ENCODE assay signal across 34 mouse cellular contexts in genomic region chr3:92373613-92374012, GRCm38 (mm10). TPM values are rescaled to one million over a fixed set of nuclear protein-coding genes. Genes with fewer than 3 reads are reported as not detected.
"Had no signal": no experiment of that assay in that cellular context is flagged by ENCODE, and none has a peak within 500 bp of the region (broad histone marks: within the 10 kb centered on the region; RNA-seq: fewer than 3 reads in every experiment).

No protein-coding gene starts in this region.

- H3K27ac ChIP-seq: embryonic facial prominence, embryonic 10.5 days; embryonic facial prominence, embryonic 12.5 days; embryonic facial prominence, embryonic 13.5 days; embryonic facial prominence, embryonic 15.5 days; forebrain, embryonic 10.5 days; forebrain, embryonic 12.5 days; forebrain, embryonic 13.5 days; forebrain, embryonic 15.5 days; gastrocnemius, adult 2 months; heart, adult 2 months; heart, embryonic 10.5 days had no signal

- DNase-seq: cerebellum, adult 9-11 months; cerebellum, postnatal 10 days; cerebellum, postnatal 14 days; cerebellum, postnatal 25 days; cerebellum, postnatal 36 days; embryo, embryonic 11 days; forebrain, postnatal 0 days; gastrocnemius, adult 2 months; gastrocnemius, postnatal 10 days; gastrocnemius, postnatal 14 days; gastrocnemius, postnatal 25 days; gastrocnemius, postnatal 36 days; heart, adult 11 months; heart, adult 18-20 months; heart, adult 2 months had no signal

- H3K4me1 ChIP-seq: embryonic facial prominence, embryonic 10.5 days; embryonic facial prominence, embryonic 12.5 days; embryonic facial prominence, embryonic 13.5 days; embryonic facial prominence, embryonic 15.5 days; forebrain, embryonic 10.5 days; forebrain, embryonic 12.5 days; forebrain, embryonic 13.5 days; forebrain, embryonic 15.5 days; heart, embryonic 10.5 days had no signal

- ATAC-seq: forebrain, embryonic 13.5 days; forebrain, embryonic 14.5 days; forebrain, embryonic 15.5 days; forebrain, embryonic 16.5 days; forebrain, postnatal 0 days had no signal

- H3K4me3 ChIP-seq: embryonic facial prominence, embryonic 10.5 days; embryonic facial prominence, embryonic 12.5 days; embryonic facial prominence, embryonic 13.5 days; embryonic facial prominence, embryonic 15.5 days; erythroblast, embryonic 14.5 days; forebrain, embryonic 10.5 days; forebrain, embryonic 12.5 days; forebrain, embryonic 13.5 days; forebrain, embryonic 15.5 days; gastrocnemius, adult 2 months; heart, adult 2 months; heart, embryonic 10.5 days had no signal

- H3K27me3 ChIP-seq: embryonic facial prominence, embryonic 12.5 days; embryonic facial prominence, embryonic 13.5 days; embryonic facial prominence, embryonic 15.5 days; forebrain, embryonic 12.5 days; forebrain, embryonic 13.5 days; forebrain, embryonic 15.5 days had no signal

RNA-seq across cellular contexts. Expression of gene Sprr2f, which starts 8.6 kb away (rescaled TPM):
- polyA plus RNA-seq: cortical plate, adult 2 months; embryonic facial prominence, embryonic 10.5 days; embryonic facial prominence, embryonic 11.5 days; embryonic facial prominence, embryonic 12.5 days; embryonic facial prominence, embryonic 13.5 days; embryonic facial prominence, embryonic 14.5 days; embryonic facial prominence, embryonic 15.5 days; erythroblast, embryonic 14.5 days; forebrain, embryonic 10.5 days; forebrain, embryonic 11.5 days; forebrain, embryonic 12.5 days; forebrain, embryonic 13.5 days; forebrain, embryonic 14.5 days; forebrain, embryonic 15.5 days; forebrain, embryonic 16.5 days; forebrain, postnatal 0 days; frontal cortex, adult 2 months; gonadal fat pad, adult 2 months; heart, adult 2 months; heart, embryonic 11.5 days had no signal

RNA-seq across cellular contexts. Expression of gene Sprr2h, which starts 11.9 kb away (rescaled TPM):
- polyA plus RNA-seq: cortical plate, adult 2 months; embryonic facial prominence, embryonic 10.5 days; embryonic facial prominence, embryonic 11.5 days; embryonic facial prominence, embryonic 12.5 days; embryonic facial prominence, embryonic 13.5 days; embryonic facial prominence, embryonic 14.5 days; erythroblast, embryonic 14.5 days; forebrain, embryonic 10.5 days; forebrain, embryonic 11.5 days; forebrain, embryonic 12.5 days; forebrain, embryonic 13.5 days; forebrain, embryonic 14.5 days; forebrain, embryonic 15.5 days; forebrain, embryonic 16.5 days; forebrain, postnatal 0 days; frontal cortex, adult 2 months; gonadal fat pad, adult 2 months; heart, adult 2 months; heart, embryonic 10.5 days; heart, embryonic 11.5 days had no signal

RNA-seq across cellular contexts. Expression of gene Sprr2e, which starts 21.7 kb away (rescaled TPM):
- polyA plus RNA-seq: cortical plate, adult 2 months; embryonic facial prominence, embryonic 10.5 days; embryonic facial prominence, embryonic 11.5 days; embryonic facial prominence, embryonic 12.5 days; embryonic facial prominence, embryonic 13.5 days; embryonic facial prominence, embryonic 14.5 days; embryonic facial prominence, embryonic 15.5 days; erythroblast, embryonic 14.5 days; forebrain, embryonic 10.5 days; forebrain, embryonic 11.5 days; forebrain, embryonic 12.5 days; forebrain, embryonic 13.5 days; forebrain, embryonic 14.5 days; forebrain, embryonic 15.5 days; forebrain, embryonic 16.5 days; forebrain, postnatal 0 days; frontal cortex, adult 2 months; gonadal fat pad, adult 2 months; heart, adult 2 months; heart, embryonic 10.5 days; heart, embryonic 11.5 days had no signal

RNA-seq across cellular contexts. Expression of gene Sprr2i, which starts 34.2 kb away (rescaled TPM):
- polyA plus RNA-seq: cortical plate, adult 2 months; embryonic facial prominence, embryonic 10.5 days; embryonic facial prominence, embryonic 11.5 days; embryonic facial prominence, embryonic 12.5 days; embryonic facial prominence, embryonic 13.5 days; embryonic facial prominence, embryonic 14.5 days; embryonic facial prominence, embryonic 15.5 days; erythroblast, embryonic 14.5 days; forebrain, embryonic 10.5 days; forebrain, embryonic 11.5 days; forebrain, embryonic 12.5 days; forebrain, embryonic 13.5 days; forebrain, embryonic 14.5 days; forebrain, embryonic 15.5 days; forebrain, embryonic 16.5 days; forebrain, postnatal 0 days; frontal cortex, adult 2 months; gonadal fat pad, adult 2 months; heart, adult 2 months; heart, embryonic 10.5 days; heart, embryonic 11.5 days had no signal

RNA-seq across cellular contexts. Expression of gene Sprr2d, which starts 34.7 kb away (rescaled TPM):
- polyA plus RNA-seq: cortical plate, adult 2 months; embryonic facial prominence, embryonic 10.5 days; embryonic facial prominence, embryonic 11.5 days; embryonic facial prominence, embryonic 12.5 days; embryonic facial prominence, embryonic 13.5 days; embryonic facial prominence, embryonic 14.5 days; embryonic facial prominence, embryonic 15.5 days; erythroblast, embryonic 14.5 days; forebrain, embryonic 10.5 days; forebrain, embryonic 11.5 days; forebrain, embryonic 12.5 days; forebrain, embryonic 13.5 days; forebrain, embryonic 14.5 days; forebrain, embryonic 15.5 days; forebrain, embryonic 16.5 days; forebrain, postnatal 0 days; frontal cortex, adult 2 months; gonadal fat pad, adult 2 months; heart, adult 2 months; heart, embryonic 10.5 days; heart, embryonic 11.5 days had no signal
